Mouse (Mus musculus) heart, adult 2 months (tissue): ENCODE results near the gene Ahdc1. TPM values are rescaled to one million over a fixed set of nuclear protein-coding genes. Genes with fewer than 3 reads are reported as not detected.
"Not testable (repeated sequence)": the region's sequence is repeated elsewhere in the genome, so short reads cannot be mapped to it uniquely, and the experiment has no call there.

ENCODE experiments used
- DNase-seq, 2 experiments: peaks; one replicate each; pipeline ENCODE4 v3.0.0; 2021
- H3K27ac ChIP-seq: fragments of 200-600 bp; 2 replicates; pipeline ENCODE4 v1.8.1; 2022
- H3K27me3 ChIP-seq: fragments of 200-500 bp; 2 replicates; pipeline ENCODE4 v1.6.1; 2012; ENCODE audit warnings: mild to moderate bottlenecking, low read length, inconsistent platforms, mixed read lengths; ENCODE audit not compliant: control insufficient read depth, insufficient read depth
- H3K36me3 ChIP-seq: fragments of 200-500 bp; 2 replicates; pipeline ENCODE4 v1.6.1; 2012; ENCODE audit warnings: low read length, inconsistent platforms; ENCODE audit not compliant: control insufficient read depth, insufficient read depth
- H3K4me1 ChIP-seq: fragments of 200-500 bp; 2 replicates; pipeline ENCODE4 v1.6.1; 2011; ENCODE audit warnings: low read length; ENCODE audit not compliant: control insufficient read depth, insufficient read depth
- H3K4me3 ChIP-seq: fragments of 200-600 bp; 2 replicates; pipeline ENCODE4 v1.8.1; 2022
- H3K79me2 ChIP-seq: fragments of 200-500 bp; replicated peaks from 2 replicates; pipeline ENCODE4 v1.6.1; 2012; ENCODE audit warnings: mild to moderate bottlenecking, inconsistent platforms, low read length, moderate library complexity, mixed read lengths; ENCODE audit not compliant: control insufficient read depth, insufficient read depth
- H3K9ac ChIP-seq: fragments of 200-500 bp; 2 replicates; pipeline ENCODE4 v1.6.1; 2012; ENCODE audit warnings: low read depth, mild to moderate bottlenecking, control low read depth, inconsistent platforms, low read length, mixed read lengths
- CTCF ChIP-seq: fragments of 200-600 bp; IDR thresholded peaks from 2 replicates; pipeline ENCODE4 v1.8.1; 2022; ENCODE audit warnings: antibody characterized with exemption, mild to moderate bottlenecking, moderate library complexity
- EP300 ChIP-seq: fragments of 200-500 bp; IDR thresholded peaks from 2 replicates; pipeline ENCODE4 v1.6.1; 2011; ENCODE audit warnings: low read depth, low read length, control low read depth; ENCODE audit not compliant: insufficient read depth
- POLR2A ChIP-seq: fragments of 200-500 bp; IDR thresholded peaks from 2 replicates; pipeline ENCODE4 v1.6.1; 2011; ENCODE audit warnings: mild to moderate bottlenecking, low read depth, low read length, control low read depth; ENCODE audit not compliant: insufficient read depth
- WGBS: fragments of 180-500 bp; shearing (Covaris S2); methylation state at CpG from one replicate; pipeline ENCODE4 v1.1.7; 2018; 5-methylcytosine and 5-hydroxymethylcytosine counted together
- intact Hi-C: fragments of 180-260 bp; cut with DNase I; formaldehyde crosslinking; loops from one replicate; pipeline ENCODE4 v1.15.1; 2025
- polyA plus RNA-seq: library from polyadenylated mRNA; depleted of rRNA; stranded (reverse); fragments of >200 nt; gene quantifications from 2 replicates; pipeline ENCODE4 v1.2.3, GENCODE M21; 2012
- total RNA-seq, 2 experiments: library from RNA; stranded (reverse); gene quantifications; 2 replicates each; pipeline ENCODE4 v1.2.3; 2021

The Ahdc1 gene
- total and polyA plus RNA-seq, 3 experiments = 21.8 to 50.9 (median 42.6) TPM

GRCm38 (mm10) chr4:133002896-133003295 is 8.2 kb upstream of the Ahdc1 start:
- no peaks in the 10 kb centered on the region for H3K79me2 ChIP-seq
- H3K9ac ChIP-seq = 0 out of 2 replicates have a peak overlapping the region, but pooled peaks have one; percentile 2
- peak; percentile 47 to 55 for DNase-seq
- no peak overlapping the region for H3K4me3 ChIP-seq
- no peaks in the 10 kb centered on the region for H3K36me3 ChIP-seq
- TF ChIP-seq CTCF (no peak), EP300 (no peak), POLR2A (no peak)
- WGBS = 21% methylated on average over 10 of the region's 10 CpGs
- no peak overlapping the region; the same call in 1 of the 2 replicates for H3K27ac ChIP-seq
- intact Hi-C loops = no loop called here
- no peaks in the 10 kb centered on the region for H3K27me3 ChIP-seq
- H3K4me1 ChIP-seq = peaks cover 3% of the 10 kb centered on the region

GRCm38 (mm10) chr4:133003316-133004018 is 7.6 kb upstream of the Ahdc1 start:
- Histone ChIP-seq H3K27me3 (no peaks in the 10 kb centered on the region), H3K4me1 (peaks cover 3% of the 10 kb centered on the region), H3K27ac (peak overlapping the region; percentile 38; the same call in 1 of the 2 replicates), H3K79me2 (no peaks in the 10 kb centered on the region), H3K36me3 (no peaks in the 10 kb centered on the region), H3K9ac (no peak overlapping the region), H3K4me3 (no peak overlapping the region)
- intact Hi-C loops = no loop called here
- WGBS = 55% methylated on average over 21 of the region's 21 CpGs
- TF ChIP-seq CTCF (no peak), POLR2A (no peak), EP300 (no peak)
- peak; percentile 21 to 31 for DNase-seq

- H3K36me3 ChIP-seq = no peaks in the 10 kb centered on the region
- H3K27ac ChIP-seq = no peak overlapping the region
- H3K79me2 ChIP-seq = no peaks in the 10 kb centered on the region
- H3K27me3 ChIP-seq = no peaks in the 10 kb centered on the region
- H3K4me3 ChIP-seq = no peak overlapping the region
- WGBS = 2% methylated on average over 3 of the region's 3 CpGs
- intact Hi-C loops = loop anchor here (1.0 kb wide), 1 partner anchor 60 kb away; no protein-coding TSS in a partner anchor
- DNase-seq = peak; percentile 69 to 72
- H3K4me1 ChIP-seq = peaks cover 3% of the 10 kb centered on the region
- peak; percentile 99; the same call in 1 of the 2 replicates for TF ChIP-seq CTCF
- TF ChIP-seq EP300 = peak; percentile 99
- no peak for TF ChIP-seq POLR2A
- H3K9ac ChIP-seq = no peak overlapping the region
Observed at GRCm38 (mm10) chr4:133005233-133005632, 5.8 kb upstream of the Ahdc1 start.

- not testable (repeated sequence) for H3K9ac ChIP-seq, DNase-seq, H3K4me1 ChIP-seq, H3K4me3 ChIP-seq, H3K27me3 ChIP-seq, H3K27ac ChIP-seq, H3K79me2 ChIP-seq, H3K36me3 ChIP-seq
- 59% methylated on average over 6 of the region's 6 CpGs for WGBS
- intact Hi-C loops = loop anchor here (1.0 kb wide), 1 partner anchor 61 kb away; no protein-coding TSS in a partner anchor
Observed at GRCm38 (mm10) chr4:133005885-133006451, 5.1 kb upstream of the Ahdc1 start.

- H3K9ac ChIP-seq = no peak overlapping the region
- H3K36me3 ChIP-seq = no peaks in the 10 kb centered on the region
- no peaks in the 10 kb centered on the region for H3K79me2 ChIP-seq
- DNase-seq = no peak
- H3K4me1 ChIP-seq = peaks cover 3% of the 10 kb centered on the region
- H3K4me3 ChIP-seq = no peak overlapping the region
- H3K27me3 ChIP-seq = no peaks in the 10 kb centered on the region
- WGBS = 53% methylated on average over 15 of the region's 15 CpGs
- intact Hi-C loops = loop anchor here (2.0 kb wide), 1 partner anchor 205 kb away; the partner anchor contains the start of genes Cd164l2 and Gpr3
- TF ChIP-seq CTCF (no peak), POLR2A (no peak), EP300 (no peak)
- no peak overlapping the region for H3K27ac ChIP-seq
Observed at GRCm38 (mm10) chr4:133007513-133008380, 3.3 kb upstream of the Ahdc1 start.
